8 mouse cellular contexts compared by ENCODE assay signal in the genomic region with DNA sequence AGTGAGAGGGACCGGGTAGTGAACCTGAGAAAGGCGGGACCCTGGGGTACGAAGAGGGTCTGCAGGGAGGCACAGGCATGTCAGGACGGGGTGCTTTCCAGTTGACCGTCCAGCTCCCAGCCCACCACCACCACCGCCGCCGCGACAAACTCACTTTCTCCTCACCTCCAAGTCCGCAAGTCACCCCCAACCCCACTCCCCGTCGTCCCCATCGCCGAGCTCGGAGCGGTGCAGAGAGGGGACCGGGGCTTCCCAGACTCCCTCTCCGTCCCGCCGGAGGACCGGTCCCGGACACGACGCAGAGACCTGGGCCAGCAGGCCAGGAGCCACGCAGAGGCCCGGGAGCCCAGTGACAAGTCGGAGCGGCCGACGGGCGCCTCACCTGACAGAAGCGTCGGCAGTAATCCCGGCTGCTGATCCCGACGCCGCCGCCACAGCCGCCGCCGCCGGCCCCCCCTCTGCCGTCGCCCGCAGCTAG. TPM values are rescaled to one million over a fixed set of nuclear protein-coding genes. Genes with fewer than 3 reads are reported as not detected.
DNase-seq lines count a peak whose midpoint lies in the region; ATAC-seq and TF ChIP-seq lines count a peak whose summit lies in the region.

No protein-coding gene starts in this region.

- H3K4me2 ChIP-seq in intestine, postnatal 0 days (replicated peaks; ENCODE audit: low read depth) = peak overlapping the region; percentile 88
- H3K4me2 ChIP-seq in neural tube, embryonic 13.5 days = peak overlapping the region; percentile 97

- no peaks in the 10 kb centered on the region for H3K27me3 ChIP-seq in testis, adult 2 months (ENCODE audit: control insufficient read depth, insufficient read depth, low read length)
- no peaks in the 10 kb centered on the region for H3K27me3 ChIP-seq in intestine, postnatal 0 days (replicated peaks; ENCODE audit: control insufficient read depth, insufficient read depth, low read length)
- no peaks in the 10 kb centered on the region for H3K27me3 ChIP-seq in neural tube, embryonic 13.5 days

- ATAC-seq in intestine, postnatal 0 days = peak; percentile 59
- ATAC-seq in neural tube, embryonic 13.5 days (ENCODE audit: low read depth) = peak; percentile 56

- peak; percentile 44 for DNase-seq in embryo, embryonic 10 days (ENCODE audit: low spot score)
- DNase-seq in embryo, embryonic 10.5 days (ENCODE audit: low spot score) = no peak
- no peak for DNase-seq in testis, postnatal 10 days (ENCODE audit: low spot score)
- DNase-seq in ovary, adult 18-20 months (ENCODE audit: low spot score) = no peak
- DNase-seq in embryo, embryonic 11 days = no peak

- no peak for TF ChIP-seq CTCF in testis, adult 2 months (IDR thresholded peaks at IDR 0.05; ENCODE audit: control insufficient read depth, insufficient read depth, insufficient replicate concordance, low read depth, low read length)
- TF ChIP-seq CTCF in intestine, postnatal 0 days (IDR thresholded peaks at IDR 0.05; ENCODE audit: low read depth) = no peak

- H3K4me3 ChIP-seq in testis, adult 2 months (ENCODE audit: control insufficient read depth, low read depth, low read length) = peak overlapping the region; percentile 98
- peak overlapping the region; percentile 96 for H3K4me3 ChIP-seq in intestine, postnatal 0 days (ENCODE audit: low read depth, low read length)
- H3K4me3 ChIP-seq in neural tube, embryonic 13.5 days = peak overlapping the region; percentile 88

- H3K9me3 ChIP-seq in intestine, postnatal 0 days (ENCODE audit: control insufficient read depth) = no peaks in the 10 kb centered on the region
- H3K9me3 ChIP-seq in neural tube, embryonic 13.5 days = no peaks in the 10 kb centered on the region

- H3K36me3 ChIP-seq in testis, adult 2 months (ENCODE audit: control insufficient read depth, insufficient read depth, low read length) = peaks cover 3% of the 10 kb centered on the region
- H3K36me3 ChIP-seq in intestine, postnatal 0 days (ENCODE audit: control insufficient read depth, insufficient read depth) = peaks cover 8% of the 10 kb centered on the region
- peaks cover 16% of the 10 kb centered on the region for H3K36me3 ChIP-seq in neural tube, embryonic 13.5 days

- H3K4me1 ChIP-seq in testis, adult 2 months (ENCODE audit: control insufficient read depth, insufficient read depth, low read length) = peaks cover 10% of the 10 kb centered on the region
- H3K4me1 ChIP-seq in intestine, postnatal 0 days (replicated peaks; ENCODE audit: control insufficient read depth, insufficient read depth, low read length) = no peaks in the 10 kb centered on the region; the same call in 1 of the 2 replicates
- peaks cover 32% of the 10 kb centered on the region for H3K4me1 ChIP-seq in neural tube, embryonic 13.5 days (replicated peaks)

- peak overlapping the region; percentile 82 for H3K9ac ChIP-seq in intestine, postnatal 0 days (ENCODE audit: low read depth, low read length)
- peak overlapping the region; percentile 90 for H3K9ac ChIP-seq in neural tube, embryonic 13.5 days

- no peak for TF ChIP-seq POLR2A in testis, adult 2 months (IDR thresholded peaks at IDR 0.05; ENCODE audit: control insufficient read depth, low read depth, low read length)

- WGBS in intestine, postnatal 0 days = under 1% methylated on average over 34 of the region's 45 CpGs
- WGBS in neural tube, embryonic 13.5 days = 0% methylated on average over 34 of the region's 45 CpGs

- peak overlapping the region; percentile 97 for H3K27ac ChIP-seq in testis, adult 2 months (ENCODE audit: control insufficient read depth, insufficient read depth, low read depth, low read length)
- H3K27ac ChIP-seq in intestine, postnatal 0 days (ENCODE audit: low read depth, low read length) = peak overlapping the region; percentile 95
- peak overlapping the region; percentile 97 for H3K27ac ChIP-seq in neural tube, embryonic 13.5 days (replicated peaks)

RNA-seq across cellular contexts. Expression of a gene that starts 0.3 kb away (rescaled TPM):
- 34.9 and 41.3 TPM in 2 replicates for polyA plus RNA-seq in testis, adult 2 months (2012; rRNA removed)
- polyA plus RNA-seq in intestine, postnatal 0 days (2015; fragmentation: Nextera tagmentation; extraction: Ambion mirVana) = 2.5 and 2.8 TPM in 2 replicates
- polyA plus RNA-seq in neural tube, embryonic 13.5 days (2015; fragmentation: Nextera tagmentation; extraction: Ambion mirVana) = 5.7 and 7.4 TPM in 2 replicates

RNA-seq across cellular contexts. Expression of a gene that starts 0.7 kb away (rescaled TPM):
- 11.9 and 12.9 TPM in 2 replicates for polyA plus RNA-seq in testis, adult 2 months (2012; rRNA removed)
- 34.4 and 37.7 TPM in 2 replicates for polyA plus RNA-seq in intestine, postnatal 0 days (2015; fragmentation: Nextera tagmentation; extraction: Ambion mirVana)
- 65.3 and 74.1 TPM in 2 replicates for polyA plus RNA-seq in neural tube, embryonic 13.5 days (2015; fragmentation: Nextera tagmentation; extraction: Ambion mirVana)
